Mouse (Mus musculus) thymus, postnatal 0 days (tissue): Measurements from ENCODE around the gene Gm42421. TPM values are rescaled to one million over a fixed set of nuclear protein-coding genes. Genes with fewer than 3 reads are reported as not detected.
A peak's percentile ranks its signal among the peaks of the same experiment; 100 is the strongest.

Source experiments
- DNase-seq: peaks from one replicate; pipeline ENCODE4 v3.0.0-alpha.2; 2015; ENCODE audit warnings: low spot score
- polyA plus RNA-seq: library from polyadenylated mRNA; unstranded; fragments of >200 nt; fragmentation: Nextera tagmentation; extraction: Ambion mirVana; gene quantifications from 2 replicates; pipeline ENCODE4 v1.2.1, GENCODE M21; 2015

The Gm42421 gene
- polyA plus RNA-seq: 0.79 and 1.1 TPM in 2 replicates

DNA sequence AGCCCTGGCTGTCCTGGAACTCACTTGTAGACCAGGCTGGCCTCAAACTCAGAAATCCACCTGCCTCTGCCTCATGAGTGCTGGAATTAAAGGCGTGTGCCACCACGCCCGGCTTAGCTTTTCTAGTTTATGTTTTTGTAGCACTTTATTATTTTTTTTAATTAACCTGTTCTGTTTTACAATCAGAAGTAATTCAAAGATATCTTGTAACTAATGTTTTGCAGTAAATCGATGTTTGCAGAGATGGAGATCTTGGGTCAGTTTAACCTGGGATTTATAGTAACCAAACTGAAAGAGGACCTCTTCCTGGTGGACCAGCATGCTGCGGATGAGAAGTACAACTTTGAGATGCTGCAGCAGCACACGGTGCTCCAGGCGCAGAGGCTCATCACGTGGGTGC, at the start of gene Gm42421:
Gene Gm42421 (plus strand): TSS at position 301 of the 400 bp plus-strand sequence.
- DNase-seq: no peak

DNA sequence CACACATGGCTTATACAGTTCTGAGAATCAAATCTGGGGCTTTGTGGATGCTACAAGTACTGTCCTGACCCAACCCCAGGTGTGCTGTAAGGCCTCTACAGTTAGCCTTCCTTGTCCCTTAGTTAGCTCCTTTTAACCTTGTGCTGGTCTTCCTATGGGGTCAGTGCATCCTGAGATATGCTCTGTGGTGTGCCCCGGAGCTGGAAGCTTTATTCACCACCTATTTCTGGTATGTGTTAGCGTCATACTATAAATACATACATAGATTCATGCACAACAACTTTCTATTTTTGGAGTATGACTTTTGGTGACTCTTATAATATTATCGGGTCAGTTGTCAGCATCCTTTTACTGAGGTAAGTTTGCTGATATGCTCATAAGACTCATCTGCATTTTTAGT, 42.7 kb upstream of the Gm42421 start:
- no peak for DNase-seq

DNA sequence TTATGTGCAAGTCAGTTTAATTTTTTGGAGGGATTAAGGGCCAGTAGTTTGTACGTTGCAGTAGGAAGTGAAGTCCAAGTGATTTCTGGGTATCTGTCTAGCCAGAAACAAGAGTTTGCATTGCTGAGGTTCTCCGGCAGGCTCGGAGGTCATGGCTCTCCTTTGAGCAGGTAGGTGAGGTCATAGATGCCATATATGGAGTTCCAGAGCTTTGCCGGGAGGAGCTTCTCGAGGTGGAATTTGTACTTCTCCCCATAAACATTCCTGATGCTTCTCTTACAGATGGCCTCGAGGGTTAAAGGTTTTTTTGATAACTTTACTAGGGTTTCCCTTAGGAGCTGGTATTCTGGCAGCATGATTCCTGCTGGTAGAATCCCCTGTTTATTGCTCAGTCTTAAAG, 37.2 kb upstream of the Gm42421 start:
- DNase-seq: no peak

DNA sequence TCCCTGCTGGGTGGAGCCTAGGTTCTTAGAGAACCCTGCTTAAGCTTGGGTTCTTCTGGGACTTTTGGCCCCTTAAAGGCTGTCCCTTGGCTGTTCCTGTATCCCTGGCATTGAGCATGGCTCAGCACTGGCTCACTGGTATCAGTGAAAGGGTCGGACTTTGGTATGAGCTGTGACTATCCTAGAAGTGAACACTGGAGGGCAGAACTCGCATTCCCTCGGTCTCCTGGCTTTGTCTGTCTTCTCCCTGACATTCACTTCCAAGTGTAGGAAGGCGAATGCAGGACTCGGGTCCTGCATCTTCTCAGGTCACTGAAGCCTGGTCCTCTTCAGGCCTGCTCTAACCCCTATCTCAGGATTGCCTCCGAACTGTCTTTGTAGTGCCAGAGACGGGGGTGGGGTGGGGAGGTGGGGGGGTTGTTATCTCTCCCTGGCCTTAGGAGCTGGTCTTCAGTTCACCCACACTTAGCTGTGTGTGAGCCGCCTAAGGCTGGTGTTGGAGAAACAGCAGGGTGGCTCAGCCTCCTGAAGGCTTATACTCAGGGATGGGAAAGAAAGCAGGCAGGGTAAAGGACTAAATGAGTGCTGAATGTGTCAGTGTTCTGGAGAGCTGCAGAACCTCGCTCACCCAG, 35.6 kb upstream of the Gm42421 start:
- no peak for DNase-seq

DNA sequence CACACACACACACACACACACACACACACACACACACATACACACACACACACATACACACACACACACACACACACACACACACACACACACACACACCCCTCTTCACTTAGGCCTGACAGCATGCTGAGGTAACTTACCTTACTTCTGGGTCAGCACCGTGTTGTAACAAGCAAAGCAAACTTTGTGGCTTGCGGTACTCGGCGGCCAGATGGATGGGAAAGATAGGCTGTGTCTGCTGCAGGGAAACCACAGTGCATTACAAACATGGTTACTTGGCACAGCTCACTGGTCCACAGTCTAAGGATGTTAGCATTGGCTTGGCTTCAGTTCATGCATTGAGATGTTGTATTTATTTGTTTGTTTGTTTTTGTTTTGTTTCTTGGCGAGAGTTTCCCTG, 34.6 kb upstream of the Gm42421 start:
- DNase-seq: no peak

DNA sequence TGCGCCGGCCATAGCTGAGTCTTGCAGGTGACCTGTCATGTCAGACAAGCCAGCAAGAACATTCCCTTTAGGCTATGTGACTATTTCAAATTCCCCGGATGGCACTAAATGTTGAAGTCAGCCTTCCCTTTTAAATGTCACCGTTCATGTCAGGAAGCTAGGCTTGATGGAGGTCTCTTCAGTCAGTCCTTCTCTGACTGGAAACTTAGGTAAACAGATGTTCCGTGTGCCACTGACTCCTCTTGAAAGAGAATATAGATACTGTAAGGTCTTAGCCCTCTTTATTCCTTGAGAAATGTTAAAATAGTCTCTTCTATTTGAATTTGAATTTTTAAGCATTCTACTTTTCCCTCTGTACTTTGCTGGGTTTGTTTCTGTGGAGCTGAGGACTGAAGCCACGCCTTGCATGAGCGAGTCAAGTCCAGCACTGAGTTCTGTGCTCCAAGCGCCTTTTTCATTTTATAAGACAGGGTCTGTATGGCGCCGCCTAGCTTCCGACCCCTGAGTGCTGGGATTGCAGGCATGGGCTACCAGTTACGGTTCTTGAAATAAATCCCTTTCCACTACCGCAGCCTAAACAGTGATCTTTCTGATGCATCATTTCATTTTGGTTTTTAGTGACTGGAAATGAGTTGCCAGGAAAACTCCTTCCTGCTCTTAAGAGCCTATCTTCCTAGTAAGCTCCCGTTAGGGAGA, 30.2 kb upstream of the Gm42421 start, which contains the start of gene Ankrd61:
Gene Ankrd61 (minus strand): TSS at position 51 of the 696 bp plus-strand sequence.
- no peak for DNase-seq

DNA sequence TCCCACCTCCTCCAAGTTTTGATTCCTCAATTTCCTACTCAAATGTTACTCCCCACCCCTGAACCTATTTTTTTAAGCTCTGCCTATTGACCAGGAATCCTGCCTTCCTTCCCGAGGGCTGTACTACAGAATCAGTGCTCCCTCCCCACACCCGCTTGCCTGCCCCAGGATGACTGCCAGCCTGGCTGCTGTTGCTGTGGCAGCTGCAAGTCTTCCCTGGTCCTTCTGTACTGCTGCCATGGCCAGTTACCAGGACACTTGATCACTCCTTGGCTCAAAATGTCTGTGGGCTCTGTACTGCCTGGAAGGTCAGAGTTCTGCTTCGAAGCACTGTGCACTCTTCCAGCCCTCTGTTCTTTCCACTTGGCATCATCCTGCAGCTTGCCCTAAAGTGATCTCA, 25.9 kb upstream of the Gm42421 start:
- no peak for DNase-seq

DNA sequence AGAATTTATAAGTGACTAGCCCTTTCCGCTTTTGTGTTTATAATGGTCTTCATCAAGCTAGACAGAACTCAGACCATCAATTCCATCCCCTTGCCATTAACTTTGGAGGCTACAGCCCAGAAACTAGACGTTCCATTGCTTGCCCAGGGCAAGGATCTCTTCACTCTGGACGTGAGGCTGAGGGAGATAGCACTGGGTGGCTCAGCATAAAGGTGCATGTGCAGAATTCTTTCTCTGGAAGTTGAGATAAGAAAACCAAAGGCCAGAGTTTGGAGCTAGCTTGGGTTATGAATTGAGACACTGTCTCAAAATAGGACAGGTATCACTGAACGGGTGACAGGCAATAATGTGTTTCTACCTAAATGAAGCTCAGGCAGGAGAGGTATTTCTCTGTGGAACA, 24.2 kb upstream of the Gm42421 start:
- no peak for DNase-seq

DNA sequence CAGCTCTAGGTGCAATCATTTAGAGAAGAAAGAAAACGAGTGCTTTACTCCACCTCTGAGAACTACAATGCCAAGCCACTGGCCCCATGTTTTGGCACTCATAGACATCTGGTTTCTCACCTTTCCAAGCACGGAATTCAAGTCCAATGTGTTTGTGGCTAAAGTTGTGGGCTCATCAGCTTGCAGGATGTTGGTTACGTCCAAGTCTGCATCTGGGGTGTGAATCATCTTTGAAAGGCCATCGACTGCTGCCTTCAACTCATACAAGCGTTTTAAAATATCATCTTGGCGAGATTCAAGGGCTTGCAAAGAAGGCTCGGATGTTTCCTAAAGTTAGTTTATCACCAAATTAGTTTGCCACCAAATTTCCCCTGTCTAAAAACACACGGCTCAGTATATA, 21.5 kb upstream of the Gm42421 start:
- no peak for DNase-seq

DNA sequence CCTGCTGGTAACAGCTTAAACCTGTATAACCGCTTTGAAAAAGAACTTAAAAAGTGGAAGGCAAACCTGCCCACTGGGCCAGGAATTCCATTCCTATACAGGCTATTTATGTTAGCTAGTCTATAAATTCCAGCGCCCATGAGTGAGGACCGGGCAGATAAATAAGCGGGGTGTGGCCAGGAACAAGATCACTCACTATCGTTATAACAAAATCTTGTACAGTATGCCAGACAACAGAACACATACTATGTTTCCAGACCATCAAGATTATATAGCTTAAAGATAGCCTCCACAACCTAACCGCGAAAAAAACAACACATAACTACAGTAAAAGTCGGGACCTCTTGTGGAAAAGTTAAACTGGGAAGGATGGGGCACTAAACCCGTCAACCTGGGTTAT, 19.0 kb upstream of the Gm42421 start:
- no peak for DNase-seq

DNA sequence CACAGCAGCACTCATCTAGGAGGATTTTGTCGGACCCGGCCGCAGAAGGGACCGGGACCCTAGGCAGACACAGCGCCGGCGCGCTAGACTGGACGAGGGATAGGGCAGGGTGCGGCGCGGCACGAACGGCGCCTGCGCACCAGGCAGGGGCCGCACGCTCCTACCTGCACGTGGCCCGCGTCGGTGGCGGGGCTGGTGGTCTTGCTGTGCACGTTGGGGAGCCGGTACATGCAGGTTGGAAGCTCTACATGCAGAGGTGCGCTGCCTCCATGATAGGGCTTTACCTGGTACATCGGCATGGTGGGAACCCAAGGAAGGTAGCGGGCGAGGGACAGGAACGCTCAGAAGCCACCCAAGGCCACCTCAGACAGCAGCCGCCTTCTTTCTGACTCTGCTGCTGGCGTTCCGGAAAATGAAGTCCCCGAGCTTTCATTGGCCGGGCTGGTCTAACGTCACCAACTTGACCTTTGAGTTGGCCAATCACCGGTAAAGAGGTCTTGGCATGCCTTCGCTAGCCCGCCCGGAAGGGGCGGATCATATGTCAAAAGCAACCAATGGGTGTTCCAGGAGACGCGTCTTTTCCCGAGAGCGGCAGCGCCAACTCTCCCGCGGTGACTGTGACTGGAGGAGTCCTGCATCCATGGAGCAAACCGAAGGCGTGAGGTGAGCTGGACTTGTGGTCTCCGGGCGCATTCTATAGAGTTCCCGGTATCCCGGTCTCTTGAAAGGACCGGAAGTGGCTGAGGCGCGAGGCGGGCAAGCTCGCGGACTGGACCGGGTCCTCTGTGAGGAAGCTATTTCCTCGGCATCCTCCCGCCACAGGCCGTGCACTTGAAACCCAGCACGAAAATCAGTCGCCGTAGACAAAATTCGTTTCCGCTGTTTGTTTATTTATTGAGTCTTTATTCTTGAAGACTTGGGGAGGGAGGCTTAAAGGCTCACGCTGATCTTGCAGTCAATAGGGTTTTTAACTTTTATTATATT, 18.3 kb upstream of the Gm42421 start, which contains the start of the genes Aimp2 and Pms2:
Gene Aimp2 (minus strand): TSS at position 431 of the 984 bp plus-strand sequence.
Gene Pms2 (plus strand): TSS at position 548 of the 984 bp plus-strand sequence.
- peak; percentile 97 for DNase-seq

DNA sequence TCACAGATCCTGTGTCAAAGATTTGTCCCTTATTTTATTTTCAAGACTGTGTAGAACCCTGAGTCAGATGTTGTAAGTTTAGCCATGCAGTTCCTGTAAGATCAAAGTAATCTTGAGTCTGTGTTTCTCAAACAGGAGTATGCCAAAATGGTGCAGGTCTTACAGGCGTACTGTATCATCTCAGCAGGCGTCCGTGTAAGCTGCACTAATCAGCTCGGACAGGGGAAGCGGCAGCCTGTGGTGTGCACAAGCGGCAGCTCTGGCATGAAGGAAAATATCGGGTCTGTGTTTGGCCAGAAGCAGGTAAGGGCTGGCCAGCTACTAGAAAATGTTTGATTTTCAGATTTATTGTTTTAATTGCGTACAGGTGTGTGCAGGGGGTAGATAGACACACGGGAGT, 11.8 kb upstream of the Gm42421 start:
- DNase-seq: no peak

DNA sequence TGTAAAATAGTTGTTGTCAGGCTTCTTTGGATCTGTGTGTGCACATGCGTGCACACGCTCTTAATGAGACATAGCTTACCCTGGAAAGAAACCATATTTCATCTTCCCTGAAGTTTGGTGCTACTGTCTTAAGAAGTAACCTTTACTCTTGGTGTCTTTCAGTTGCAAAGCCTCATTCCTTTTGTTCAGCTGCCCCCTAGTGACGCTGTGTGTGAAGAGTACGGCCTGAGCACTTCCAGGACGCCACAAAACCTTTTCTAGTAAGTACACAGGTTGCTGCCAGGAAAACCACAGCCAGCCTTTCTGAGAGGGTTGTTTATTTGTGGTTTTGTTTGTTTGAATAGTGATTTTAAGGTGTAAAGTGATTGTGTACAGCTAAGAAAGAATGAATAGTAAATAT, 10.6 kb upstream of the Gm42421 start:
- peak; percentile 70 for DNase-seq

DNA sequence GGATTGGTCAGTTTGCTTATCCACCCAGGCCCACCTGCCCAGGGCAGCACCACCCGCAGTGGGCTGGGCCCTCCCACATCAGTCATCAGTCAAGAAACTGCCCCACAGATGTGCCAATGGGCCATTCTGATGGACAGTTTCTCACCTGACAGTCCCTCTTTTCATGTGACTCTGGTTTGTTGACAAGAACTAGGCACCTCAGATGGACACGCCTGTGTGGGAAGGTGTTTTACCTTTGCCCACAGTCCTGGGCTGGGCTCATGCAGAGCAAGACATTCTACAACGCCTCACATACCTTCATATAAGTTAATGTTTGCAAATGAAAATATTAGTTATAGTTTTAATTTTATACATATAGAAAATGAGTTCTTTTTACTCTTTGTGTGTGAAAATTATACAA, 9.9 kb upstream of the Gm42421 start:
- no peak for DNase-seq

DNA sequence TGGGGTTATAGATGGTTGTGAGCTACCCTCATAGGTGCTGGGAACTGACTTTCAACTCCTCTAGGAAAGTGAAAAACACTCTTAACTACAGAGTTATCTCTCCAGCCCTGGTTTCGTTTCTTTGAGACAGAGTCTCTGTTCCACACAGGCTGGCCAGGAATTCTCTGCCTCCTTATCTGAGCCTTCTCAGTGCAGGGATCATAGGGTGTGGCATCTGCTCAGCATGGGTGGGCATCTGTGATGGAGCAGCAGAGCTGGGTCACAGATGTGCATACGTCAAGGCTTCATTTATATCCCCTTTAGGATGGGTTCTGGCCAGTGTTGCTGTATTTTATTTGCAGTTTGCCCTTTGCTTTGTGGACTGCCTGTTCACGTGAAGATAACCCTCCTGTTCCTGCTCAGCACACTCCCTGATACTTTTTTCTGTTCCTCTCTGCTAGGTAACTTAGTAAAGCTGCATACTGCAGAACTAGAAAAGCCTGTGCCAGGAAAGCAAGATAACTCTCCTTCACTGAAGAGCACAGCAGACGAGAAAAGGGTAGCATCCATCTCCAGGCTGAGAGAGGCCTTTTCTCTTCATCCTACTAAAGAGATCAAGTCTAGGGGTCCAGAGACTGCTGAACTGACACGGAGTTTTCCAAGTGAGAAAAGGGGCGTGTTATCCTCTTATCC, 3.1 kb upstream of the Gm42421 start:
- no peak for DNase-seq

DNA sequence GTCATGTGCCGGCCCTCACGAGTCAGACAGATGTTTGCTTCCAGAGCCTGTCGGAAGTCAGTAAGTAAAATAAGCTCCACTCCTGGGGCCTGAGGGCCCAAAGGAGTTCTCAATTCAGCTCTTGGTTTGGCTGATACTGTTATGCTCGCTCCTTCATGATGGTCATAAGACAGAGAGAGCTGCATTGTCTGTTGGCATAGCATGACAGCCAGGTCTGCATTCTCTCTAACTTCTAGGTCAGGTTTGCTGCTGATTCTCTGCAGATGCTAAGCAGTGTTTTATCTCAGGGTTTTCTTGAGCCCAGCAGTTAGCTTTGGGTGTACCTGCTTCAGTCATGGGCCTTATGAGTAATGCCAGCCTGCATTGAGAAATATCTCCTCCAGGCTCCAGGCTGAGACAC, 1.3 kb downstream of the Gm42421 start:
- DNase-seq: no peak

DNA sequence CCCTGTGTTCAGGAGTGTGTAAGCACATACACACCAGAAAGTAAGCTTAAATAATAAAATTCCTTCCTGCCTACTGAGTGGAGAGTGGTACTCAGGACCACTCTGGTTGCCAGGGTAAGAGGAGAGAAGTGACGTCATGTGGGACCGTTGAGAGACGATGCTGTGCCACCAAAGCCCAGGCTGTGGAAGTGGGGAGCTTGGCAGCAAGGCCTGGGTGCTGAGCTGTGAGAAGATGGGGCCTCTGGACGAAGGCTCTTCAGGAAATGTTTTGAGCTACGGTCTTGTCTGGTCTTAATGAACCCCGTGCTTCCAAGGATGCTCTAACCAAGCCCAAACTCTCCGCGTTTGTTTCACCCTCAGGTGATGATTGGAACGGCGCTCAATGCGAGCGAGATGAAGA, 2.7 kb downstream of the Gm42421 start:
- DNase-seq: no peak

DNA sequence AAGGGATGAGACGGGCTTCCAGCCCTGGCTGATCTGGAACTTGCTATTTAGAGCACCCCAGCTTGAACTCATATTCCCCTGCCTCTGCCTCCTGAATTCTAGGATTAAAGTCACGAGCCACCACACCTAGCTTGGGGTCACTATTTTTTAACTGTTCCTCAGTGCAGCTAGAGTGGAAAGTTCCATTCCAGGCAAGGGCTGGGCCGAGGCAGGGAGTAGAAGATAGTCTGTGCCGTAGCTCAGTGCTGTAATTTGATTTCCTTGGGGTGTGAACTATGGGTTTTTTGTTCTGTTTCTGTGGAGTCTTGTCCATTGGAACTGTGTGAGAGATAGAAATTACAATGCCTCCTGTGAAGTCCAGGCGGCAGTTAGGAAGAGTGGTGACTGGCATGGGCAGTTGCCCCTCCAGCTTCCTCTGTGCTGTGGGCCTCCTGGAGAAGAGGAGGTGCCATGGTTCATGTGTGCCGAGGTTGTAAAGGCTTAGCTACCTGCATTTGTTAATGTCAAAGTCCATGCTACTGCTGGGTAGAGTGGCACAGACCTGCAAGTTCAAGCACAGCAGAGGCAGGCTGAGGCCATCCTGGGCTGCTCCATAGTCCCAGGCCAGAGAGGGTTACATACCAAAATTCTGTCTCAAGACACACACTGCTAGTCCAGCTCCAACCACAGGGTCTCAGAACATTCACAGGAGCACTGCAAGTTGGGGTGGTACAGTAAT, 4.0 kb downstream of the Gm42421 start:
- DNase-seq: no peak

DNA sequence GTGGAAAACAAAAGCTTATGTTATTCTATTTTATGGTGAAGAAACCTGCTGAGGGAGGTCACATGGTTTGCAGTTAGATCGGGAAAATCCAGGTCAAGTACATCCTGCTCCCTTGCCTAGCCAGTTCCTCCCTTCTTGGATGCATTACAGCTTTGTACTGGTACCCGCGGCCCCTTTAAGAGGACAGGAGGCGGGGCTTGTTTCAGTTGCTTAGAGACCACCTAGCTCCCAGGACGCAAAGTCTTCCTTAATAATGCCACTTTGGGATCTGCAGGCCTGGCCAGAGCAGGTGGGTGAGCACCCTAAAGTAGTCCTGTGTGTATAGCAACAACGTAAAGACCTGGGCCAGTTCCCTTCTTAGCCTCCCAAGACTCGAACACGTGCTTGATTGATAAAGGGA, 4.9 kb downstream of the Gm42421 start, which contains the start of gene Rsph10b:
Gene Rsph10b (plus strand): TSS at position 205 of the 400 bp plus-strand sequence.
- no peak for DNase-seq

DNA sequence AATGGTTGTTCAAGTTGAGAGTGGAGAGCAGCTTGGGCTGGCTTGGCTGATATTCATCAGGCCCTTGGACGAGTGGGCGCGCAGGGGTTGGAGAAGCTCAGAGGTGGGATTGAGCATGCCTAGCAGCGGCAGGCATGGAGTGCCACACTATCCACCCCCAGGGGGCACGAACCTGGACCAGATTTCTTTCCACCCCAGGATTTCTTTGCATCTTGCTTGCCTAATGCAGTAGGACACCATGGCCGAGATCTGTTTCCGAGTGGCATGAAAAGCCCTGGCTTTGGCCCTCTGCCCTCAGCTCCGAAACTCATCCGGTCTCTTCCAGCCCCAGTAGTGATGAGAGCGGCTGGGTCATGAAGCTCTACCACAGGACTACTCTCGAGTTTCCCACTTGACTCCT, 5.4 kb downstream of the Gm42421 start:
- no peak for DNase-seq
